Mouse (Mus musculus) urinary bladder, postnatal 4 days (tissue): ENCODE results near the gene Pik3c2a.

Source experiments
- DNase-seq, 2 experiments: peaks; one replicate each; pipeline ENCODE4 v3.0.0; 2021 to 2022; ENCODE audit warnings: low spot score in 2 of 2

Pik3c2a gene

DNA sequence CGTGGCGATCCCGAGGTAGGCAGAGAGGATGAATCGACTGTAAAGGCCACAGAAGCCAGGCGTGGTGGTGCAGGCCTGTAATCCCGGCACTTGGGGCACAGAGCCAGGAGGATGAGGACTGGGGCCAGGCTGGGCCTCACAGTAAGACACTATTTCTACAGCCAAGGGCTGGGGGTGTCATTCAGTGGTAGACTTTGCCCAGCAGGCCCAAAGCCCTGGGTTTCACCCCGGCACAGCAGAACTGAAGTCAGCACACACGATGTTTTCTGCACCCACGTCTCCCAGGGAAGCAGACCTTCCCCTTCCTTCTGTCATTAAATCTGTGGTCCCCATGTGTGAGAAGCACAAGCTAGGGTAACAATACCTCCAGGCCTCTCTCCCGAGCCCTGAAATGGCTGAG is 144.9 kb downstream of the Pik3c2a start:
- DNase-seq, result no peak

DNA sequence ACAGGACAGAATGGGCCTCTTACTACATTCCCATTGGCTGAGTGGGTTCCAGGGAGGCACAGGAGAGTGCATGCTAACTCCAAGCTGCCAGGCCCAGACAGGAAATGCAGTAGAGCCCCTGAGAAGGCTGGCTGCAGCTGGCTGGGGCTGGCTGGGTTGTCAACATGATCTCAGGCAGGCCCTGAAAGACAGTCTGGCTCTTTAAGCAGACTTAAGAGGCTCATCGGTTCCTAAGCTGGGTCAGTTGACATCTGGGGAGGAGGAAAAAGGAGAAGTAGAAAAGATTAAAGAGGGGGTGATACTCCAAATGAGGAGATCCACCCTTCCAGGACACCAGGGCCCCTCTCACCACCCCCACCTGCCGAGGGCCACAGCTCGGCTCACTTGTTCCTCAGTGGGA is 148.3 kb downstream of the Pik3c2a start:
- no peak for DNase-seq

DNA sequence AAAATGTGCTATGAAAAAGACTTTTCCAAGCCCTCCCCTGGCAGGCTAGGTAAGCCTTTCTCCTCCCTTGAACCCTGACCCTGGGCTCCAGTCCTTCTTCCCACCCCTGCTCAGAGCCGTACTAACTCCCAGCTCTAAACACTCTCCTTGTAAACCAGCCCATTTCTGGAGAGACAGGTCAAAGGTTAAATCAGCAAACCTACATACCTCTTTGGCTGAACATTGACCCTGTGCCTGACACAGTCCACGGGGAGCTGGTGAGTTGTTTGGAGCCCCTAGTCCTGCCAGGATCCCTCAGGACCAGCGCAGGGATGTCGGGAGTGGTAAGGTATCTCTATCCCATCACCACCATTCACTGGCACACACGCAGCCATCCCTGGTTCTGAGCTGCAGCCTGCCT is 150.9 kb downstream of the Pik3c2a start:
- DNase-seq, result no peak

DNA sequence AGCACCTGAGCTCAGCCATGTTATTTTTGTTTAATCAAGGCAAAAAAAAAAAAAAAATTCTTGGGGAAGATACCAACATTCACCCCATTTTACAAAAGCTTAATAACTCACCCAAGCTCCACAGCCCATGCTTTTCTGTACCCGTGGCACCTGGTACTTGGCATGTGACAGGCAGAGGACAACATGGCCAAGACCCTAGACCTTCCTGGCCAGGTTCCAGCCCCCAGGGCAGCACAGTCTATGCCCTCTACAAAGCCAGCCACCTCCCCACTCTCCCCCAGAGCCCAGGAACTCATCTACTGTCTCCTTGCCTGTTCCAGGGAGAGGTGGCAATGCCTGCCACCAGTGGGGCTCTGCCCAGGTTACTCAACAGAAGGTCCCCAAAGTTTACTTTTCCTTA is 152.7 kb downstream of the Pik3c2a start:
- no peak for DNase-seq

DNA sequence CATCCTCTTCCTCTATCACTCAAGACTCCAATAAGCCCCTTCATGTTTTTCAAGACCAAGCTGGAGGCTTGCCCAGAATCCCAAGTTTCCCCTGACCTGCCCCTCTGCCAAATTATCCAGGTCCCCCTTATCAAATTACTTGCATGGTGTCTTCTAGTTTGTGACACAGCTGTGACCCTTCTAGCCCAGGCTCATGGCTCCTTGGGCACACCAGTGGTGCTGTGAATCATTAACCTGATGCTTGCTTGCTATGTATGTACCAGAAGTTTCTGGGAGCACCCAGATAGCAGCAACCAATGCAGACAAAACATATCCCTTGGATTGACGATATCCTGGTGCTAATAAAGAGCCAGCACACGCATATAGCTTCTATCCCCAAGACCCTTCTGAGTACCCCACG is 154.3 kb downstream of the Pik3c2a start:
- DNase-seq, result no peak

DNA sequence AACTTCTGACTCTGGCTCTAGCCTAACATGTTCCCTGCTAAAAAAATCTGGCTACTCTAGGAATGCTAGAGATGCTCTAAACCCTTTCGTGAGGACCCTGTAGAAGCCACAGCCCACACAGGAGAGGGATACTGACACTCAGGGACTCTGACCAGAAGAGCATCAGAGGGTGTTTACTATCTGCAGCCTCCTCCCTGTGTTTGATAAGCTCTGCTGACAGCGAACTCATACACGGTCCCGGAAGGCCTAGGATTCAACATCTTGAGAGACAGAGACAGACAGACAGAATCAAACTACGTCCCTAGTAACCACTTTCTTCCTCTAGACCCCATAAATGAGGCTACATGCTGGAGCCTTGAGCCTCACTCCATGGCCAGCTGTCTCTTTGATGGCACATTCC is 155.3 kb downstream of the Pik3c2a start:
- DNase-seq, result no peak
